9 mouse cellular contexts compared by ENCODE assay signal in the genomic region with DNA sequence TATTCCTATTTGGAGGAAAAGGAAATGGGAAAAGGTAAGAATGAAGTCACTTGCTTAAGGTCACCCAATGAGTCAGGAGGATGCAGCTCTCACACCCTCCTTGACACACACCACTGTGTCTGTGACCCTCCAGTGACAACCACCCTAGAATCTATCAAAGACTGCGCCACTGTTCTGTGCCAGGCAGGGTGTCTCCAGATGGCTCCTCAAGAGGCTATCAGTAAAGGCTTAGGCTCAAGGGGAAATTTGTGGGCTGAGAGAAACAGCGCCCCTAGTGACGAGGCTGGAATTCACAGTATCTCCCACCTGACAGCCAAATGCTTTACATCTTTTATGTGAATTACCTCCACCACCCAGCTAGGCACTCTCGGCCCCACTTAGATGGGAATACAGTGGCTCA. TPM values are rescaled to one million over a fixed set of nuclear protein-coding genes. Genes with fewer than 3 reads are reported as not detected.
DNase-seq lines count a peak whose midpoint lies in the region; ATAC-seq and TF ChIP-seq lines count a peak whose summit lies in the region.
"Had no signal": no experiment of that assay in that cellular context is flagged by ENCODE, and none has a peak within 500 bp of the region (broad histone marks: within the 10 kb centered on the region; RNA-seq: fewer than 3 reads in every experiment).

No protein-coding gene starts in this region.

- no peak overlapping the region for H3K4me2 ChIP-seq in forebrain, embryonic 16.5 days (ENCODE audit: low read length)
- H3K4me2 ChIP-seq in lung, postnatal 0 days (replicated peaks; ENCODE audit: low read depth, low read length): no peak overlapping the region
- H3K4me2 ChIP-seq: limb, embryonic 12.5 days had no signal

- H3K27ac ChIP-seq in heart, embryonic 10.5 days: no peak overlapping the region
- no peak overlapping the region for H3K27ac ChIP-seq in testis, adult 2 months (ENCODE audit: control insufficient read depth, insufficient read depth, low read depth, low read length)
- no peak overlapping the region for H3K27ac ChIP-seq in forebrain, embryonic 16.5 days (ENCODE audit: low read length)
- H3K27ac ChIP-seq in lung, postnatal 0 days (ENCODE audit: low read length): no peak overlapping the region
- H3K27ac ChIP-seq: limb, embryonic 12.5 days had no signal

- peaks cover 64% of the 10 kb centered on the region for H3K27me3 ChIP-seq in heart, embryonic 10.5 days (ENCODE audit: insufficient read depth, poor library complexity, severe bottlenecking)
- no peaks in the 10 kb centered on the region for H3K27me3 ChIP-seq in testis, adult 2 months (ENCODE audit: control insufficient read depth, insufficient read depth, low read length)
- H3K27me3 ChIP-seq in forebrain, embryonic 16.5 days (replicated peaks; ENCODE audit: control insufficient read depth, insufficient read depth, low read length): 0 out of 2 replicates have a peak, but pooled peaks cover 2% of the 10 kb centered on the region
- peaks cover 9% of the 10 kb centered on the region; the same call in 1 of the 2 replicates for H3K27me3 ChIP-seq in lung, postnatal 0 days (replicated peaks; ENCODE audit: insufficient read depth, low read length)

- ATAC-seq in forebrain, embryonic 16.5 days: peak; percentile 43
- no peak for ATAC-seq in lung, postnatal 0 days

- peaks cover 17% of the 10 kb centered on the region for H3K4me1 ChIP-seq in heart, embryonic 10.5 days
- peaks cover 3% of the 10 kb centered on the region; the same call in 1 of the 2 replicates for H3K4me1 ChIP-seq in testis, adult 2 months (ENCODE audit: control insufficient read depth, insufficient read depth, low read length)
- H3K4me1 ChIP-seq in forebrain, embryonic 16.5 days (replicated peaks; ENCODE audit: control insufficient read depth, insufficient read depth, low read length): peaks cover 9% of the 10 kb centered on the region
- H3K4me1 ChIP-seq in lung, postnatal 0 days (ENCODE audit: insufficient read depth, low read depth, low read length): no peaks in the 10 kb centered on the region

- no peak for TF ChIP-seq POLR2A in testis, adult 2 months (IDR thresholded peaks at IDR 0.05; ENCODE audit: control insufficient read depth, low read depth, low read length)

- H3K9ac ChIP-seq in forebrain, embryonic 16.5 days (replicated peaks; ENCODE audit: low read depth, low read length): no peak overlapping the region
- H3K9ac ChIP-seq in lung, postnatal 0 days (replicated peaks; ENCODE audit: low read depth): no peak overlapping the region
- H3K9ac ChIP-seq: limb, embryonic 12.5 days had no signal

- H3K36me3 ChIP-seq in heart, embryonic 10.5 days: no peaks in the 10 kb centered on the region
- no peaks in the 10 kb centered on the region for H3K36me3 ChIP-seq in testis, adult 2 months (ENCODE audit: control insufficient read depth, insufficient read depth, low read length)
- no peaks in the 10 kb centered on the region for H3K36me3 ChIP-seq in forebrain, embryonic 16.5 days (ENCODE audit: control insufficient read depth, insufficient read depth)
- H3K36me3 ChIP-seq in lung, postnatal 0 days (ENCODE audit: insufficient read depth, low read length): no peaks in the 10 kb centered on the region
- H3K36me3 ChIP-seq: limb, embryonic 12.5 days had no signal

- 9% methylated on average over 4 of the region's 4 CpGs for WGBS in heart, embryonic 10.5 days
- WGBS in forebrain, embryonic 16.5 days: 12% methylated on average over 4 of the region's 4 CpGs
- WGBS in lung, postnatal 0 days: 7% methylated on average over 4 of the region's 4 CpGs

- no peaks in the 10 kb centered on the region for H3K9me3 ChIP-seq in heart, embryonic 10.5 days
- no peaks in the 10 kb centered on the region for H3K9me3 ChIP-seq in forebrain, embryonic 16.5 days (ENCODE audit: control insufficient read depth, low read length)
- H3K9me3 ChIP-seq in lung, postnatal 0 days (ENCODE audit: low read length): no peaks in the 10 kb centered on the region
- H3K9me3 ChIP-seq: limb, embryonic 12.5 days had no signal

- no peak for TF ChIP-seq EP300 in lung, postnatal 0 days (IDR thresholded peaks at IDR 0.05)

- peak; percentile 38; the same call in 1 of the 2 replicates for TF ChIP-seq CTCF in testis, adult 2 months (IDR thresholded peaks at IDR 0.05; ENCODE audit: control insufficient read depth, insufficient read depth, insufficient replicate concordance, low read depth, low read length)
- TF ChIP-seq CTCF in lung, postnatal 0 days (IDR thresholded peaks at IDR 0.05): peak; percentile 78

- peak; percentile 82 for DNase-seq in heart, embryonic 10.5 days (ENCODE audit: low spot score)
- DNase-seq in heart, adult 9 months (ENCODE audit: low spot score in 2 of 2): no peak
- no peak for DNase-seq in testis, postnatal 14 days (ENCODE audit: low spot score)
- peak; percentile 54 to 62 for DNase-seq in cerebellum, adult 18-20 months
- peak; percentile 54 for DNase-seq in lung, postnatal 0 days (ENCODE audit: low spot score)
- peak; percentile 27 to 73 for DNase-seq in spleen, postnatal 4 days (ENCODE audit: low spot score in 2 of 2)

- H3K4me3 ChIP-seq in heart, embryonic 10.5 days: no peak overlapping the region
- no peak overlapping the region for H3K4me3 ChIP-seq in testis, adult 2 months (ENCODE audit: control insufficient read depth, low read depth, low read length)
- no peak overlapping the region for H3K4me3 ChIP-seq in forebrain, embryonic 16.5 days (replicated peaks; ENCODE audit: low read length)
- no peak overlapping the region for H3K4me3 ChIP-seq in lung, postnatal 0 days (ENCODE audit: low read depth, low read length)
- H3K4me3 ChIP-seq: limb, embryonic 12.5 days had no signal

RNA-seq across cellular contexts. Expression of a gene that starts 3.6 kb away (rescaled TPM):
- polyA plus RNA-seq in heart, embryonic 10.5 days (2016; fragmentation: Nextera tagmentation; extraction: Ambion mirVana): 0.10 and 0.18 TPM in 2 replicates
- not detected in 2 replicates for polyA plus RNA-seq in testis, adult 2 months (2012; rRNA removed)
- polyA plus RNA-seq in forebrain, embryonic 16.5 days (2015; fragmentation: Nextera tagmentation; extraction: Ambion mirVana): 4.7 and 9.2 TPM in 2 replicates
- not detected in 2 replicates for polyA plus RNA-seq in lung, postnatal 0 days (2015; fragmentation: Nextera tagmentation; extraction: Ambion mirVana)

Comparison
In these comparisons a context has a peak if more than half of its experiments do, and no peak if none do; other contexts are left out.
1. DNase-seq: peak in heart, embryonic 10.5 days (single experiment), cerebellum, adult 18-20 months (2 of 2), lung, postnatal 0 days (single experiment) and spleen, postnatal 4 days (2 of 2); none in heart, adult 9 months (0 of 2) and testis, postnatal 14 days (single experiment).